Mouse (Mus musculus) limb, embryonic 15.5 days (tissue): ENCODE measurements at regions not wholly inside any gene's neighbourhood (a gene's known extent, or its start where the extent isn't known, plus 50 kb on each side); places are given as distances from the start of the nearest gene placed in this dataset.

ENCODE experiments used
- ATAC-seq: fragments of 200-750 bp; cut with Nextera tagmentation; 2 replicates; pipeline ENCODE4 v1.8.0; 2017; ENCODE audit warnings: low read depth, moderate TSS enrichment; ENCODE audit not compliant: insufficient number of reproducible peaks, low FRiP score, low TSS enrichment
- H3K27ac ChIP-seq: fragments of 300-500 bp; sonication (generic); 2 replicates; pipeline ENCODE4 v1.5.1; 2015; ENCODE audit warnings: moderate library complexity, mild to moderate bottlenecking, inconsistent platforms
- H3K27me3 ChIP-seq: fragments of 300-500 bp; sonication (generic); 2 replicates; pipeline ENCODE4 v1.6.1; 2015; ENCODE audit warnings: inconsistent platforms
- H3K36me3 ChIP-seq: fragments of 300-500 bp; sonication (generic); 2 replicates; pipeline ENCODE4 v1.6.1; 2015; ENCODE audit warnings: inconsistent platforms
- H3K4me1 ChIP-seq: fragments of 300-500 bp; sonication (generic); 2 replicates; pipeline ENCODE4 v1.6.1; 2015; ENCODE audit warnings: inconsistent platforms
- H3K4me2 ChIP-seq: fragments of 300-500 bp; sonication (generic); 2 replicates; pipeline ENCODE4 v1.6.1; 2015; ENCODE audit warnings: mild to moderate bottlenecking, inconsistent platforms
- H3K4me3 ChIP-seq: fragments of 300-500 bp; sonication (generic); 2 replicates; pipeline ENCODE4 v1.5.1; 2015; ENCODE audit warnings: mild to moderate bottlenecking, inconsistent platforms
- H3K9ac ChIP-seq: fragments of 300-500 bp; sonication (generic); 2 replicates; pipeline ENCODE4 v1.6.1; 2015; ENCODE audit warnings: inconsistent platforms
- H3K9me3 ChIP-seq: fragments of 300-500 bp; sonication (generic); 2 replicates; pipeline ENCODE4 v1.6.1; 2016; ENCODE audit warnings: inconsistent platforms
- WGBS: fragments of 180-500 bp; shearing (Covaris S2); methylation state at CpG from one replicate; pipeline ENCODE4 v1.1.7; 2015; 5-methylcytosine and 5-hydroxymethylcytosine counted together

GRCm38 (mm10) chr10:83861574-83862190 lies 139.0 kb downstream of the 1500009L16Rik start:
- WGBS = 49% methylated on average over 5 of the region's 5 CpGs
- 0 out of 2 replicates have a peak overlapping the region, but pooled peaks have one; percentile 27 for H3K27ac ChIP-seq
- ATAC-seq = 0 out of 2 replicates have a peak, but pooled peaks have one; percentile 44

GRCm38 (mm10) chr10:83864591-83864990 lies 141.9 kb downstream of the 1500009L16Rik start:
- ATAC-seq = no peak

More at GRCm38 (mm10) chr10:83861574-83862190, 139.0 kb downstream of the 1500009L16Rik start:
- H3K4me3 ChIP-seq = no peak overlapping the region
- H3K27me3 ChIP-seq = no peaks in the 10 kb centered on the region
- no peaks in the 10 kb centered on the region for H3K36me3 ChIP-seq
- H3K4me2 ChIP-seq = no peak overlapping the region
- H3K4me1 ChIP-seq = 0 out of 2 replicates have a peak, but pooled peaks cover 7% of the 10 kb centered on the region
- no peak overlapping the region for H3K9ac ChIP-seq
- no peaks in the 10 kb centered on the region for H3K9me3 ChIP-seq

DNA sequence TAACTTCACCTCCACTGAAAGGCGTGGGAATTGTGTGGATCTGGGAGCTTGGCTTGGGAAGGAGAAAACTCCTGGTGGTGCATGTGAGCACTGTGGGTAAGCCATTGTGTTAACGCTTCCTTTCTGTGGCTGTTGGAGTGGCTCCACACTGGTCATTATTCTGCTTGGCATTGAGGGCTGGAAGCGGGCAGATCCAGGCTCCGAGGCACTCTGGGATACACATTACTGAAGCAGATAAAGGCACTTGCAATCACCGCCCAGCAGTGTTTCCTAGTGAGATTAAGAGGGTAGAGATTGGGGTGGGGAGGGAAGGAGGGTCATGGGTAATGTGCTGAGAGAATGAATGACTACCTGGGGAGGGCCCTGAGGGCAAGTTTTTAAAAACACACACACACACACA lies 143.3 kb downstream of the 1500009L16Rik start:
- ATAC-seq = no peak
- WGBS = 52% methylated on average over 5 of the region's 5 CpGs
- Histone ChIP-seq H3K4me3 (no peak overlapping the region), H3K4me2 (no peak overlapping the region), H3K36me3 (no peaks in the 10 kb centered on the region), H3K9ac (no peak overlapping the region), H3K4me1 (peaks cover 11% of the 10 kb centered on the region), H3K27ac (no peak overlapping the region), H3K27me3 (no peaks in the 10 kb centered on the region), H3K9me3 (no peaks in the 10 kb centered on the region)

More at GRCm38 (mm10) chr10:83864591-83864990, 141.9 kb downstream of the 1500009L16Rik start:
- no peaks in the 10 kb centered on the region for H3K27me3 ChIP-seq
- no peak overlapping the region for H3K4me3 ChIP-seq
- no peaks in the 10 kb centered on the region for H3K9me3 ChIP-seq
- no peak overlapping the region for H3K27ac ChIP-seq
- H3K4me1 ChIP-seq = 0 out of 2 replicates have a peak, but pooled peaks cover 3% of the 10 kb centered on the region
- H3K36me3 ChIP-seq = no peaks in the 10 kb centered on the region
- 78% methylated on average over 8 of the region's 8 CpGs for WGBS
- no peak overlapping the region for H3K9ac ChIP-seq
- H3K4me2 ChIP-seq = no peak overlapping the region

DNA sequence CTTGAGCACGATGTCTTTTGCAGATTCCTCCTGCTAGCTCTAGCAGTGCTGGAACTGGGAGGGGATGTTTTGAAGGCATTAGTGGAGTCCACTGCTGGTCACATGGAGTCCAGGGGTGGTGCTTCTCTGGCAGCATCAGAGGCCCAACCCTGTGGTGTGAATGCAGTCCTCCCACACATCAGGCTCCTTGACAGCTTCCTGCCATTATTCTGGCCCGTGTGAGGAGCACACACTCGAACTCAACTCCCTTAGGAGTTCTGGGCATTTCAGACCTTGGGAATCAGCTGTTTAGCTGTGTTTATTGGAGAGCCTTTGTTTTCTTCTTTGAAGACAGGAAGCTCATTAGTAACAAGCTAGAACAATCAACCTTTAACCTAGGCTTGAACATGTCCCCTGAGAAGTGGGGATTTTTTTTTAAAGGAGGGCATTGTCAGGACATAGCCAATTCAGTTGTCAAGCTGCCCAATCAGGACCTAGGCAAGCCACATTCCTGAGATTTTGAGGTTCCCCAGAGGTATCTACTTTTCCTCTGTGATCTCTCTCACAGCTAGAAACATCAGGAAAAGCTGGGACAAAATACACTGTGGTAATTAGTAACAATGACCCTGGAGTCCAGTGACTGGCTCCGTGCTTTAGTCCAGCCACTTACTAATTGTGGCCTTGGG lies 149.2 kb downstream of the 1500009L16Rik start:
- Histone ChIP-seq H3K27me3 (no peaks in the 10 kb centered on the region), H3K27ac (no peak overlapping the region), H3K9me3 (no peaks in the 10 kb centered on the region), H3K4me1 (peaks cover 12% of the 10 kb centered on the region), H3K9ac (no peak overlapping the region), H3K4me2 (no peak overlapping the region), H3K36me3 (no peaks in the 10 kb centered on the region), H3K4me3 (no peak overlapping the region)
- peak; percentile 69; the same call in 1 of the 2 replicates for ATAC-seq
- WGBS = 33% methylated on average over 4 of the region's 4 CpGs

GRCm38 (mm10) chr10:83878745-83879144 lies 156.1 kb downstream of the 1500009L16Rik start:
- no peak for ATAC-seq
- peaks cover 21% of the 10 kb centered on the region for H3K4me1 ChIP-seq
- no peaks in the 10 kb centered on the region for H3K9me3 ChIP-seq
- H3K27me3 ChIP-seq = no peaks in the 10 kb centered on the region
- no peaks in the 10 kb centered on the region for H3K36me3 ChIP-seq
- H3K4me3 ChIP-seq = no peak overlapping the region
- no peak overlapping the region for H3K9ac ChIP-seq
- H3K27ac ChIP-seq = no peak overlapping the region
- H3K4me2 ChIP-seq = no peak overlapping the region
- 83% methylated on average over 2 of the region's 2 CpGs for WGBS

DNA sequence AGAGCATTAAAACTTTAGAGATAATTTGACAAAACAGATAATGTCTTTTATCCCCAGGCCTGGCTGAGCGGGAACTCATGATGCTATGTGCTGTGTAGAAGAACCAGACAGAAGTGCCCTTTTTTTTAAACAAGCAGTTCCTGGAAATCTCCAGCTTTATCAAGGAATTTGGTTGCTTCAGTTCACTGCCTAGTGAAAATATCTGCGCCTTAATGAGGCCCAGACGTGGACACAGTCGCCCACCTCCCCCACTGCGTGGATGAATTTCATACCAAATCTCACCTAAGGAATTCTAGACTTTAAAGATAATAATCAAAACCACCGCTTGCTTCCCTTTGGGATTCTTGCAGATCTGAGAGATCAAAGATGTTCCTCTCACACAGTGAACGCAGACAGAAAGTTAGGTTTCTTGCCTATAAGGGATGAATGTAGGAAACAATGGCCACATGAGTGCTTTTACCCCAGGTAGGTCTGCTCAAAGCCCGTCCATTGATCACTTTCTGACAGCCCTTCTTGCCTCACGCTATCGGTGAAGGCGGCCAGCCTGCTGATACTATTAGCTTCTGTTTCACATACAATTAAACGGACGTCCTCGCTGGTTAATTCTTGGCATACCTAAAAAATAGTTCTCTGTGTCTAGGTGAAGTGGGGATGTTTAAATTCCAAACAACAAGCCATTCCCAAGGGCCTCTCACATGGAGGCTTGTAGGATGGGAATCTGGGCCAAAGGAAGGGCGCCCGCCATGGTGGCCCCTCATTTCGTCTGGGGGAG lies 159.6 kb downstream of the 1500009L16Rik start:
- H3K27me3 ChIP-seq = no peaks in the 10 kb centered on the region
- no peak overlapping the region for H3K4me3 ChIP-seq
- no peaks in the 10 kb centered on the region for H3K9me3 ChIP-seq
- no peak for ATAC-seq
- peak overlapping the region; percentile 69 for H3K27ac ChIP-seq
- H3K4me2 ChIP-seq = no peak overlapping the region
- no peaks in the 10 kb centered on the region for H3K36me3 ChIP-seq
- H3K9ac ChIP-seq = no peak overlapping the region
- peaks cover 21% of the 10 kb centered on the region for H3K4me1 ChIP-seq
- 25% methylated on average over 17 of the region's 17 CpGs for WGBS

- Histone ChIP-seq H3K27me3 (no peaks in the 10 kb centered on the region), H3K4me2 (no peak overlapping the region), H3K4me1 (peaks cover 21% of the 10 kb centered on the region), H3K9me3 (no peaks in the 10 kb centered on the region), H3K9ac (no peak overlapping the region), H3K4me3 (no peak overlapping the region), H3K36me3 (no peaks in the 10 kb centered on the region), H3K27ac (peak overlapping the region; percentile 69)
- WGBS = 22% methylated on average over 1 of the region's 1 CpGs
- ATAC-seq = no peak
Measured at GRCm38 (mm10) chr10:83882891-83883185, 160.2 kb downstream of the 1500009L16Rik start.

GRCm38 (mm10) chr10:83884553-83884952 lies 161.9 kb downstream of the 1500009L16Rik start:
- Histone ChIP-seq H3K36me3 (no peaks in the 10 kb centered on the region), H3K27me3 (no peaks in the 10 kb centered on the region), H3K4me2 (no peak overlapping the region), H3K27ac (no peak overlapping the region), H3K4me3 (no peak overlapping the region), H3K9me3 (no peaks in the 10 kb centered on the region), H3K9ac (no peak overlapping the region), H3K4me1 (peaks cover 26% of the 10 kb centered on the region)
- 89% methylated on average over 2 of the region's 2 CpGs for WGBS
- ATAC-seq = no peak

DNA sequence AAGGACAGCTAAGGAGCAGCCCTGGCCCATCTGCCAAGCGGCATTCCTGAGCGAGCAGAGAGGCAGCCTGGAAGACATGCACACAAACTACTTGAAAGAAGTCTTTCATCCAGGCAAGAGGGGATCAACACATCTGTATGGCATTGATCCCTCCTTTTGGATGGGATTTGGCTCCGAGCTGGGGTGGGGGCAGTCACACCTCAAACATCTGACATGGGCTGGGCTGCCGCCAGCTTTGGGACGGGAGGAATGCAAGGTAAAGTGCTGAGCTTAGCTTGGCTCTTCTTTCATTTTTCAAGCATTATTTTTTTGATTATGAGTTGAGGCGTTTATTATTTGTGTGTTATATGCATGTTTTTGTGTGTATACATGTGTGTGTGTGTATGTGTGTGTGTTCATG lies 165.9 kb downstream of the 1500009L16Rik start:
- Histone ChIP-seq H3K9me3 (no peaks in the 10 kb centered on the region), H3K4me1 (peaks cover 5% of the 10 kb centered on the region; the same call in 1 of the 2 replicates), H3K4me3 (no peak overlapping the region), H3K4me2 (no peak overlapping the region), H3K36me3 (no peaks in the 10 kb centered on the region), H3K27me3 (no peaks in the 10 kb centered on the region), H3K27ac (no peak overlapping the region), H3K9ac (no peak overlapping the region)
- 45% methylated on average over 6 of the region's 6 CpGs for WGBS
- ATAC-seq = no peak; the same call in 1 of the 2 replicates

GRCm38 (mm10) chr10:83895741-83896150 lies 173.1 kb downstream of the 1500009L16Rik start:
- 18% methylated on average over 3 of the region's 3 CpGs for WGBS

GRCm38 (mm10) chr10:83896160-83896559 lies 173.5 kb downstream of the 1500009L16Rik start:
- Histone ChIP-seq H3K27me3 (no peaks in the 10 kb centered on the region), H3K4me2 (no peak overlapping the region), H3K9ac (no peak overlapping the region), H3K9me3 (no peaks in the 10 kb centered on the region), H3K27ac (peak overlapping the region; percentile 68), H3K4me1 (peaks cover 25% of the 10 kb centered on the region), H3K36me3 (no peaks in the 10 kb centered on the region), H3K4me3 (no peak overlapping the region)
- 67% methylated on average over 5 of the region's 5 CpGs for WGBS
- no peak for ATAC-seq

More at GRCm38 (mm10) chr10:83895741-83896150, 173.1 kb downstream of the 1500009L16Rik start:
- peak; percentile 75 for ATAC-seq
- no peaks in the 10 kb centered on the region for H3K9me3 ChIP-seq
- peaks cover 25% of the 10 kb centered on the region for H3K4me1 ChIP-seq
- peak overlapping the region; percentile 68 for H3K27ac ChIP-seq
- H3K9ac ChIP-seq = no peak overlapping the region
- H3K36me3 ChIP-seq = no peaks in the 10 kb centered on the region
- H3K4me2 ChIP-seq = no peak overlapping the region
- H3K4me3 ChIP-seq = no peak overlapping the region
- no peaks in the 10 kb centered on the region for H3K27me3 ChIP-seq

- 22% methylated on average over 6 of the region's 6 CpGs for WGBS
- Histone ChIP-seq H3K4me1 (peaks cover 25% of the 10 kb centered on the region), H3K36me3 (no peaks in the 10 kb centered on the region), H3K4me3 (no peak overlapping the region), H3K27ac (peak overlapping the region; percentile 50; the same call in 1 of the 2 replicates), H3K9ac (no peak overlapping the region), H3K27me3 (no peaks in the 10 kb centered on the region), H3K4me2 (no peak overlapping the region), H3K9me3 (no peaks in the 10 kb centered on the region)
- ATAC-seq = no peak
Measured at GRCm38 (mm10) chr10:83897558-83897957, 174.9 kb downstream of the 1500009L16Rik start.
